Mouse (Mus musculus) left cerebral cortex, postnatal 10 days (tissue): ENCODE measurements around the gene Gm20388. TPM values are rescaled to one million over a fixed set of nuclear protein-coding genes. Genes with fewer than 3 reads are reported as not detected.

ENCODE experiments used
- DNase-seq, 2 experiments: peaks; one replicate each; pipeline ENCODE4 v3.0.0; 2021 to 2022; ENCODE audit warnings: low spot score in 2 of 2, mixed read lengths in 1 of 2; ENCODE audit errors: extremely low spot score in 1 of 2
- intact Hi-C: fragments of 180-260 bp; cut with DNase I; formaldehyde crosslinking; loops from one replicate; pipeline ENCODE4 v1.15.1; 2025
- total RNA-seq, 2 experiments: library from RNA; stranded (reverse); gene quantifications; 2 replicates each; pipeline ENCODE4 v1.2.3; 2021

Gene Gm20388
- total RNA-seq, 2 experiments from 2014 or later: 4.4 to 9.0 TPM

- peak; percentile 61 to 70 for DNase-seq
- intact Hi-C loops: no loop called here
Observed at GRCm38 (mm10) chr8:121832503-121832902, 1921.9 kb downstream of the Gm20388 start.

GRCm38 (mm10) chr8:121841242-121841641 lies 1930.6 kb downstream of the Gm20388 start:
- intact Hi-C loops: loop anchor here (5.0 kb wide), 1 partner anchor 189 kb away; the partner anchor contains the start of gene Zcchc14
- peak in 1 of 2 experiments; percentile 65 for DNase-seq

DNA sequence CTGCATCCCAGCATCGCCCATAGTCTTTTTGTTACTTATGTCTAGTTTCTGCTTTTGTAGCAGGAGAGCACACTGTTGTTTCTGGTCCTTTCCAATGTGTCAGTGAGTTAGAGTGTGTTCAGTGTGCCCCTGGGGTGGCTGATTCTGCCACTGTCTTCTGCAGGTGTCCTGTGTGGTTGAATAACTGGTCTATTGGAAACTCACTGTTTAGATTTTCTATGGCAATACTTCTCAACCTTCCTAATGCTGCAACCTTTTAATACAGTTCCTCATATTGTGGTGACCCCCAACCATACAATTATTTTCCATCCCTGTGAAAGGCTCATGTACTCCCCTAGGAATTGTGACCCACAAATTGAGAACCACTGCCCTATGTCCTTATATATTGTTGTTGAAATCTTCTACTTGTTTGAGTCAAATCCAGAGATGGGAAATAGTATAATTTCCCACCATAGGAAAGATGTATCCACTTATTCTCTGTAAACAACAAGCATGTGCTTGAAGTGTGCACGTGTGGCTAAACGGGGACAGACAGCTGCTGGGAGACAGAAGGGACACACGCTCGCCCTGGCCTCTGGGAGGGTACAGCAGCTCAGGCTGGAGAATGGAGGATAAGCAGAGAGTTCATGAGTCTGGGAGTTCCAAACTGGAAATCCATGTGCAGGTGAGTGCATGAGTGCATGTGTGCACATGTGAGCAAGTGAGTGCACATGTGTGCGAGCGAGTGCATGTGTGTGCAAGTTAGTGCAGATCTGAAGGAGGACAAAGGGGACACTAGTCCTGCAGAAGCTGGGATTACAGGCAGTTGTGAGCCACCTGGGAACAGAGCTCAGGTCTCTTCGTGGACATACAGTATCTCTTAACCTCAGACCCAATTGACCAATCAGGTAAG lies 1931.7 kb downstream of the Gm20388 start:
- intact Hi-C loops: loop anchor here (5.0 kb wide), 1 partner anchor 190 kb away; the partner anchor contains the start of gene Zcchc14
- peak in 1 of 2 experiments; percentile 15 for DNase-seq

- DNase-seq: no peak
- intact Hi-C loops: loop anchor here (5.0 kb wide), 1 partner anchor 191 kb away; the partner anchor contains the start of gene Zcchc14
Observed at GRCm38 (mm10) chr8:121843184-121843733, 1932.6 kb downstream of the Gm20388 start.

GRCm38 (mm10) chr8:121844765-121845164 lies 1934.1 kb downstream of the Gm20388 start:
- DNase-seq: peak in 1 of 2 experiments; percentile 12
- intact Hi-C loops: loop anchor here (5.0 kb wide), 1 partner anchor 192 kb away; the partner anchor contains the start of gene Zcchc14

DNA sequence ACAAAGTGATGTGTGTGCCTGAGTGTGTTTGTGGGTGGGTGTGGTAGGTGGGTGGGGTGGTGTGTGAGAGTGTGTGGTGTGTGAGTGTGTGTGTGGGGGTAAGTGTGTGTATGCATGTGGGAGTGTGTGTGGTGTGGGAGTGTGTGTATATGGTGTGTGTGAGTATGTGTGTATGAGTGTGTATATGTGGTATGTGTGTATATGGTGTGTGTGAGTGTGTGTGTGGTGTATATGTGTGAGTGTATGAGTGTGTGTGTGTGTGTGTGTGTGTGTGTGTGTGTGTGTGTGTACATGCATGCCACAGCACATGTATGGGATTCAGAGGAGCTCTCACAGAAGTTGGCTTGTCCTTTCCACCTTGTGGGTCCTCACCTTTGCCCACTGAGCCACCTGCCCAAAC lies 1936.2 kb downstream of the Gm20388 start:
- DNase-seq: no peak
- intact Hi-C loops: no loop called here

DNA sequence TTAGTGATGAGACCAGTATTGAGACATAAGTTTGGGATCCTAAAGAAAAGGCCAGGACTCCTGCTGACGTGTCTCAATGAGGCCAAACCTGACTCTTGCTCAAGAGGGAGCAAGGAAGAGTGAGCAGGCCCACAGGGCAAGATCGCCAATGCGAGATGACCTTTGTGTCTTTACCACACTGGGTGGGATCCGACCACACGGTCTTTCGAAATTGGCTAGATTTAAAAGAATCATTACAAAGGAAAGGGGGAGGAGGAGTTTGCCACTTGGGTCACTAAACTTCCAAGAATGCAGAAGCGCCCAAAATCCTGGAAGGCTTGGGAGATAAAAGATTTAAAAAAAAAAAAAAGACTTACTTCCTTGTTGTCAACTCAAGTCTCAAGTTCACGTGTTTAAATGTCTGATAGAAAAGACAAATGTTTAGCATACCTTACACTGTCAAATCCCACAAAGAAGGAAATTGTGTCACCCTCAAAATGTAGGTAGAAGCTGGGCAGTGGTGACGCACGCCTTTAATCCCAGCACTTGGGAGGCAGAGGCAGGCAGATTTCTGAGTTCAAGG lies 1936.7 kb downstream of the Gm20388 start:
- DNase-seq: peak in 1 of 2 experiments; percentile 12
- intact Hi-C loops: no loop called here

- intact Hi-C loops: no loop called here
- DNase-seq: peak in 1 of 2 experiments; percentile 5
Observed at GRCm38 (mm10) chr8:121847987-121848386, 1937.3 kb downstream of the Gm20388 start.

- peak in 1 of 2 experiments; percentile 14 for DNase-seq
- intact Hi-C loops: no loop called here
Observed at GRCm38 (mm10) chr8:121848495-121848894, 1937.9 kb downstream of the Gm20388 start.

DNA sequence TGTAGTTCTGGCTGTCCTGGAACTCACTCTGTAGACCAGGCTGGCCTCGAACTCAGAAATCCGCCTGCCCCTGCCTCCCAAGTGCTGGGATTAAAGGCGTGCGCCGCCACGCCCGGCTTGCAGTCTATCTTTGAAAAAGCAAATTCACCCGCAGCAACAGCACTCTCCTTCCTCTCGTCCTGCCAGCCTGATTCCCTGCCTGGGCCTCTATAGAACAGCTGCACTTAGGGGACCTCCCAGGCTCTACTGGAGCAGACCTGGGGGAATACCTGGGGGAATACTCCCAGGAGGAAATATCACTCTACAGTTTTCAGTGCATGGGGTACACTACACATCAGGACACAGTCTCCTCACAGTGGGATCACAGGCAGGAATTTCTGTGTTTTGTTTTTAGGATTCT lies 1938.7 kb downstream of the Gm20388 start:
- peak in 1 of 2 experiments; percentile 8 for DNase-seq
- intact Hi-C loops: no loop called here

GRCm38 (mm10) chr8:121850018-121850417 lies 1939.4 kb downstream of the Gm20388 start:
- DNase-seq: peak; percentile 67 to 78
- intact Hi-C loops: loop anchor here (2.0 to 5.0 kb wide), 2 partner anchors 59 to 82 kb away; no protein-coding TSS in a partner anchor

DNA sequence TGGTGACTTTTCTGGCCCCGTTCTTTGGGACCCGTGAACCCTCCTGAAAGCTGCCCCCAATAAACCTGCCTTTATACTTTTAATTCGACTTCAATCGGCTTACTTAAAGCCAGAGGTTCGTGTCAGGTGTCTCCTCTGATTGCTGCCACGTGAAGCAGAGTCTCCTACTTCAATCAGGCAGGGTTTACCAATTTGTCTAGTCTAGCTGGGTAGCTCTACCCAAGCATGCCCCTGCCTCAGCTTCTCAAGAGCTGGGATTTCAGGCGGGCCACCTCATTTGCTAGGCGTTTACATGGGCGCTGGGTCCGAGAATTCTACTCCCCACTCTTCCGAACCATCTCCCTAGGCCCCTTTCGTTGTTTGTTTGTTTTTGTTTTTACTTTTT lies 1939.8 kb downstream of the Gm20388 start:
- intact Hi-C loops: loop anchor here (2.0 to 5.0 kb wide), 2 partner anchors 58 to 82 kb away; no protein-coding TSS in a partner anchor
- DNase-seq: no peak

GRCm38 (mm10) chr8:121850821-121851470 lies 1940.3 kb downstream of the Gm20388 start:
- DNase-seq: peak; percentile 95
- intact Hi-C loops: loop anchor here (2.0 to 5.0 kb wide), 2 partner anchors 58 to 81 kb away; no protein-coding TSS in a partner anchor

DNA sequence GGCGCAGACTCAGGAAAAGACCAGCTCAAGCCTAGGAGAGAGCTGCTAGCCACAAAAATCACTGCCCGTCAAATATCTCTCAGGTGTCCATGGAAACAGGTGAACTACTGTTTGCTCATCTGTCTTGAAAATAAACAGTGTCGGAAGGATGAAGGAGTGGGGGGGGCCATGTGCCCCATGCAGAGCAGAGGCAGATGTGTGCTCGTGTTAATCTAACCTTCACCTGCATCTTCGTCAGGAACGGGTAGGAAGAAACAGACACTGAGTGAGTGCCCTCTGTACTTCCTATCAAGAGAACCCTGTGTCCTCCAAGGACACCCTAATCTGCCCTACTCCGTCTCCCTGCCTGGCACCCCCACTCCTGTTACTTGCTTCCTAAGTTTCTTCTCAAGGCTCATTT lies 1941.1 kb downstream of the Gm20388 start:
- intact Hi-C loops: loop anchor here (2.0 to 5.0 kb wide), 2 partner anchors 57 to 81 kb away; no protein-coding TSS in a partner anchor
- no peak for DNase-seq

DNA sequence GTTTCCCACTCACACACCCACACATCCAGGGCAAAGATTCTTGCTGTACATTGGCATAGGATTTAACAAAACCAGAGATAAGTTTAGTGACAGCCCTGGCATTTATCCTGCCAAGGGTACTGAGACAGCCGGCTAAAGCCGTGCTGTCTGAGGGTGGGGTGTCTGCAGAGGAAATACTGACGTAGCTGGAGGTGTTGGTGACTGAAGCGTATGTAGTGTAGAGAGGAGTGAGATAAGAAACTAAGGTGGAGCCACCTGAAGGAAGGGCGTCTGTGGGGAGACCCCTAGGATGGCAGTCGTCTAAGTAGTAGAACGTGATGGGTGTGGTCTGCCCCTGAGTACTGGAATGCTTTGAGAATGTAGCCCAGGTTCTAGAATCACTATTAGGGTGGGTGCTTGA lies 1941.8 kb downstream of the Gm20388 start:
- intact Hi-C loops: loop anchor here (5.0 kb wide), 1 partner anchor 80 kb away; no protein-coding TSS in a partner anchor
- DNase-seq: peak in 1 of 2 experiments; percentile 20

- DNase-seq: peak in 1 of 2 experiments; percentile 29
- intact Hi-C loops: loop anchor here (5.0 kb wide), 1 partner anchor 79 kb away; no protein-coding TSS in a partner anchor
Observed at GRCm38 (mm10) chr8:121853586-121853985, 1942.9 kb downstream of the Gm20388 start.

DNA sequence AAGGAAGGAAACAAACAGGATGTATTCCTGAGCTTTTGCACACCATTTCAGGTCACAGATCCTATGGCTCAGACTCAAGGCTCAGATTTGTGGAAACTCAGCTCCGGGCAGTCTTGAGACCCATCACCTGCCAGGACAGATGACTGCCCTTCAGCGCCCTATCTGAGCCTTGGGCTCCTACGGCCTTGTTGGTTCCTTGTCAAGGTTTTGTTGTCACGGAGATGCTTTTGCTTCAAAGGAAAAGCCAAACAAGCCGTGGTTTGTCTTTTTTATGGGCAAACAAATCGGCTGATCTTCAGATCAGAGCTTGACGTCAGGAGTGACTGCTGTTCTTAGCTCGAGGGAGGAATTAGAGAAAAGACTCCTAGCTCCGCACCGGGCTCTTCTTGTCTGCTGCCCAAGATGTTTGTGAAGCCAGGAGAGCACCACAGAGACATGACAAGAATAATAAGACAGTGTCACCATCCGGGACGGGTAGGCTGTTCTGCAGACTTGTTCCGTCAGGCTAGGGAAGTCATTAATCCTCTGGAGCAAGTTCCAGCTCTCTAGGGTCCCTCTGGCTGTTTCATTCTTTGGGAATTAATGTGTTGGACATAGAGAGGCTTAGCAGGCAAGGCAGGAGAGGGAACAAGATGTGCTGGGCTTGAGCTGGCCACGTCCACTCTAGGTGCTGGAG lies 1945.6 kb downstream of the Gm20388 start:
- peak in 1 of 2 experiments; percentile 10 for DNase-seq
- intact Hi-C loops: no loop called here

GRCm38 (mm10) chr8:121857331-121857730 lies 1946.7 kb downstream of the Gm20388 start:
- DNase-seq: no peak
- intact Hi-C loops: no loop called here
